Mouse (Mus musculus): ENCODE data around the gene Il11ra2.
"Not testable (repeated sequence)": the region's sequence is repeated elsewhere in the genome, so short reads cannot be mapped to it uniquely, and the experiment has no call there.

The Il11ra2 gene

GRCm38 (mm10) chr4:42661793-42662192 lies at the start of gene Il11ra2:
TSS of gene Il11ra2 (minus strand) at chr4:42661893.
- not testable (repeated sequence) for DNase-seq (ENCODE audit: low spot score)

GRCm38 (mm10) chr4:42682183-42682524 lies 20.5 kb upstream of the Il11ra2 start:
- not testable (repeated sequence) for DNase-seq (ENCODE audit: low spot score)

GRCm38 (mm10) chr4:42681473-42682182 lies 19.9 kb upstream of the Il11ra2 start:
- not testable (repeated sequence) for DNase-seq (ENCODE audit: low spot score)

- not testable (repeated sequence) for DNase-seq (ENCODE audit: low spot score)
Observed at GRCm38 (mm10) chr4:42680374-42681356, 19.0 kb upstream of the Il11ra2 start.

- DNase-seq (ENCODE audit: low spot score), result not testable (repeated sequence)
Observed at GRCm38 (mm10) chr4:42679365-42679764, 17.7 kb upstream of the Il11ra2 start.

- DNase-seq (ENCODE audit: low spot score), result not testable (repeated sequence)
Observed at GRCm38 (mm10) chr4:42675415-42675814, 13.7 kb upstream of the Il11ra2 start.

- not testable (repeated sequence) for DNase-seq (ENCODE audit: low spot score)
Observed at GRCm38 (mm10) chr4:42654951-42655350, 6.7 kb downstream of the Il11ra2 start, which contains the start of gene Ccl27b. TSS of gene Ccl27b (plus strand) at chr4:42655251.

- DNase-seq (ENCODE audit: low spot score), result not testable (repeated sequence)
Observed at GRCm38 (mm10) chr4:42629419-42629818, 32.3 kb downstream of the Il11ra2 start, which contains the start of gene Gm2564. TSS of gene Gm2564 (plus strand) at chr4:42629719.

- not testable (repeated sequence) for DNase-seq (ENCODE audit: low spot score)
Observed at GRCm38 (mm10) chr4:42611895-42612294, 49.8 kb downstream of the Il11ra2 start, which contains the start of gene Gm10591. TSS of gene Gm10591 (plus strand) at chr4:42612195.

Measured in urinary bladder, postnatal 10 days (tissue).